Mouse (Mus musculus): ENCODE results near the gene Wfdc13. TPM values are rescaled to one million over a fixed set of nuclear protein-coding genes. Genes with fewer than 3 reads are reported as not detected.
A peak's percentile ranks its signal among the peaks of the same experiment; 100 is the strongest.

Wfdc13 gene
- not detected for total RNA-seq (2021)
- long read RNA-seq, experiment 1 = 0 reads
- long read RNA-seq, experiment 2 = 0 reads

DNA sequence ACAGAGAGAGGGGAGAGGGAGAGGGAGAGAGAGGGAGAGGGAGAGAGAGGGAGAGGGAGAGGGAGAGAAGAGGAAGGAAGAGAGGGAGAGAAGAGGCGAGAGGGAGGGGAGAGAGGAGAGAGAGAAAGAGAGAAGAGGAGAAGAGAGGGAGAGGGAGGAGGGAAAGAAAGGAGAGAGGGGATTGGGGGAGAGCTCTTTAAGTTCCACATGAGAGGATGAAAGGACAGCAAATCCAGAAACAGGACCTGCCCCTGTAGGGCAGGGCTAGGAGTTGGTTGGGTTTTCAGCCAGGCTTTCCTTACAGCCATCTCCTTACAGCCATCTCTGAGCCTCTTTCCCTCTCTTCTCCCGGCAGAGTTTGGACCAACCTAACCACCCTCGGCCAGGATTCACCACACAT lies at the start of gene Wfdc13:
Gene Wfdc13 (plus strand): TSS at position 301 of the 400 bp plus-strand sequence.
- no peak for DNase-seq (ENCODE audit: low spot score in 2 of 2)

DNA sequence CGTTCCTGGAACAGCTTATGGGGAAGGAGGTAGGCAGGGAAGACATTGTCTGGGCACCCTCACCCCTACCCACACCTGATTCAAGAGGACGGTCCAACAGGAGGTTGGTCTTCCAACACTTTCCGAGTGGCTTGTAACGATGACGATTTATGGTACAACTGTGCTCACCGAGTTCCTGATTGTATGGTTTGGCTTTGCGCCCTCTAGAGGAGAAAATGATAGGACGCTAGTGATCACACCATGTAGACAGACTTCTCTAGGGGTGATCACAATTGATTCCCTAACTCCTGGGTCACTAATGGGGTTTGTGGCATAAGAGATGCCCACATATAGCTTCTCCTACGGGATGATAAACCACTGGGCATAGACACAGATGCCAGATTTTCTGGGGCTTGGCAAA lies 49.6 kb upstream of the Wfdc13 start:
- DNase-seq (ENCODE audit: low spot score in 2 of 2) = no peak

- DNase-seq (ENCODE audit: low spot score in 2 of 2) = no peak
These were observed 46.2 kb upstream of the Wfdc13 start, which contains the start of gene Wfdc16 for GRCm38 (mm10) chr2:164638696-164639095. Gene Wfdc16, minus strand, starts transcription at chr2:164638796.

DNA sequence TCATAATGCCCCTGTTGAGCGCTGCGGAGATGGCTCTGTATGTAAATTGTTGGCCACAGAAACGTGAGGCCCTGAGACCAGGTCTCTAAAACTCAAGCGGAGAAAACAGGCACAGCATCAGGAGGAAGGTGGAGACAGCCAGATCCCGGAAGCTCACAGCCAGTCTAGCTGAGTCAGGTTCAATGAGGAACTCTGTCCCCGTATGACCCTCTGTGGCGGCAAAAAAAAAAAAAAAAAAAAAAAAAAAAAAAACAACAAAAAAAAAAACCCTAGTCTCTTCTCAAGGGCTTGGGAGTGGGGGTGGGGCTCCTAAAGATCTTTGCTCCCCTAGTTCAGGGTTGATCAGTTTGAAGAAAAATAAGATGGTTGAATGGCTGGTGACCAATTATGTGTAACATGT lies 43.8 kb upstream of the Wfdc13 start:
- DNase-seq (ENCODE audit: low spot score in 2 of 2) = no peak

DNA sequence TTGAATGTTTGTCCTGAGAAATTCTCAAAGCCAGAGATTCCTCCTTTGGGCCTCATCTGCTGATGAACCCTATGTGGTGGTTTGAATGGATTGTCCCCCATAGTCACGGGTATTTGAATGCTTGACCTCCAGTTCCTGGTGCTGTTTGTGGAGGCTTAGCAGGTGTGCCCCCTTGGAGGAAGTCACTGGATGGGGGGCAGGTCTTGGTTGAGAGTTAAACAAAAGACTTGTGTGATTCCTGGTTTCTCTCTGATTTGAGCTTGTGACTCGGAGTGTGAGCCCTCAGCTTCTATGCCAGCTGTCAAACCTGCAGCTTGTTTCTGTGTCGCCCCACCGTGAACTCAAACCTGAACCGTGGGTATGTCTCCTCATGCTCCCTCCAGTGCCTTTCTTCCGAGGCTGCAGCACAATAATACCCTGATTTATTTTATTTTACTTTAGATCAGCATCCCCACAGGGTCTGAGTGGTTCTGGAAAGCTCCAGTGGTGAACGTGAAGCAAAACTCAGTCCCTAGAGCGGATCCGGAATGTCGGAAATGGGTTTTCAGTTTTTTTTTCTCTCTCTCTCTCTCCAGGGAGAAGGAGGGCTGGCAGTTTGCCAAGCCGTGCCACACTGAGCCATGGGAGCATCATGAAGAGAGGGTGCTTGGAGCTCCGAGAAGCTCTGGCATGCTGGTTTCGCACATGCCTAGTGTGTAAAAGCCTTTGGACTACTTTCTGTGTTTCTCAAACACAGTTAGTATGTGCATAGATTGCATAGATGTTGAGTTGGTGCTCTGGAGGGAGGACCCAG lies 42.8 kb upstream of the Wfdc13 start:
- DNase-seq (ENCODE audit: low spot score in 2 of 2) = no peak

DNA sequence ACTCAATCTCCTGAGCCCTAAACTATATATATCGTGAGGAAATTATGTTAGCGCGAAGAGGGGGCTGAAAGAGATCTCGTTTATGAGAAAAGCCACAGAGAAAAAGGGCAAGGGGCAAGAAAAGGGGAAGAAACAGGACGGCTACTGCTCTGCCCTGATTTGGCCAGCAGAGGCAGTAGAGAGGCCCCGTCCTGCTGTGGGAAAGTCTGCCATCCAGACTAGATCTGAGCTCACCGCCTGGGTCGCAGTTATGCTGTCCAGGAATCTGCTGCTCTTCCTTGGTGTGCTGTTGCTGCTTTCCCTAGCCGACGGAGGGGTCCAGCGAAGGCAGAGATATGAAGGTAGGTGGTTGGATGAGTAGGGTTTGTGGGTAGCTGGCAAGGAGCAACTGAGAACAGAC lies 29.0 kb upstream of the Wfdc13 start, which contains the start of gene Wfdc10:
Gene Wfdc10 (plus strand): TSS at position 189 of the 400 bp plus-strand sequence.
- peak; percentile 44 to 48 for DNase-seq (ENCODE audit: low spot score in 2 of 2)

DNA sequence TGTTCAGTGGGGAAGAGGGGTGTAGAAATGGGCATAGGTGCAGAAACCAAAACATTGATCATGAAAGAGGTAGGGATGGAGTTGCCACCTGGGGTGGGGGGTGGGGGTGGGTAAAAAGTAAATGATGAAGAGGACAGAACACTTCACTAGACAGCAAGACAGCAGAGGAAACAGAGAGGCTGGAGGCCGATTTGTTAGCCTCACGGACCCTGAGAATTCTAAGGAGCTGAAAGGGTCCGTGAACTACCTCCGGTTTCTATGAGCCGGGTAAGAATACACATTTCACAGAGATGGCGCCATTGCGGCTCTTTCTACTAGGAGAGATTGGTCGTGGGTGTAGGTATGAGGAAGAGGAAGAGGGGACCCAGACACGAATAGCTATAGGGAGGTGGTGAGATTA lies 28.4 kb upstream of the Wfdc13 start, which contains the start of gene Wfdc9:
Gene Wfdc9 (minus strand): TSS at position 101 of the 400 bp plus-strand sequence.
- DNase-seq (ENCODE audit: low spot score in 2 of 2) = no peak

GRCm38 (mm10) chr2:164664851-164665250 lies 20.1 kb upstream of the Wfdc13 start:
- DNase-seq (ENCODE audit: low spot score in 2 of 2) = no peak

GRCm38 (mm10) chr2:164670261-164670660 lies 14.6 kb upstream of the Wfdc13 start:
- DNase-seq (ENCODE audit: low spot score in 2 of 2) = no peak

- no peak for DNase-seq (ENCODE audit: low spot score in 2 of 2)
These were observed 14.0 kb upstream of the Wfdc13 start for GRCm38 (mm10) chr2:164670938-164671337.

DNA sequence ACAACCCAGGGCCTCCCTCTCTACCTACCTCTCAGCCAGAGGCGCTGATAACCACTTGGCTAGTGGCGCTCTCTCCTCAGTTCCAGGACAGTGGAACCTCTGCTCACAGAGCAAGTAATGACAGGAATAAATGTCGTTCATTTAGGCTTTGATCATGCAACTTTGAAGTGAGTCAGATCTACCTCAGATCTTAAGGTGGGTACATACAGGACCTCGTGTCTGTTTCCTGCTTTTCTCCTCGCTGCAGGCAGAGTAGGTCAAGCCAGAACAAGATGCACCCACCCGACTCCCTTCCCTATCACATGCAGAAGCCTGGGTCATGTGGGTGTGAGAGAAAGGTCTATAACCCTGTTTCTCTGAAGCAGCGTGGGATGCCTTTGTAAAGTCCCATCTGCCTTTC lies 10.9 kb upstream of the Wfdc13 start, which contains the start of gene Wfdc11:
Gene Wfdc11 (minus strand): TSS at position 101 of the 400 bp plus-strand sequence.
- no peak for DNase-seq (ENCODE audit: low spot score in 2 of 2)

- DNase-seq (ENCODE audit: low spot score in 2 of 2) = no peak
These were observed 8.8 kb upstream of the Wfdc13 start for GRCm38 (mm10) chr2:164676103-164676502.

DNA sequence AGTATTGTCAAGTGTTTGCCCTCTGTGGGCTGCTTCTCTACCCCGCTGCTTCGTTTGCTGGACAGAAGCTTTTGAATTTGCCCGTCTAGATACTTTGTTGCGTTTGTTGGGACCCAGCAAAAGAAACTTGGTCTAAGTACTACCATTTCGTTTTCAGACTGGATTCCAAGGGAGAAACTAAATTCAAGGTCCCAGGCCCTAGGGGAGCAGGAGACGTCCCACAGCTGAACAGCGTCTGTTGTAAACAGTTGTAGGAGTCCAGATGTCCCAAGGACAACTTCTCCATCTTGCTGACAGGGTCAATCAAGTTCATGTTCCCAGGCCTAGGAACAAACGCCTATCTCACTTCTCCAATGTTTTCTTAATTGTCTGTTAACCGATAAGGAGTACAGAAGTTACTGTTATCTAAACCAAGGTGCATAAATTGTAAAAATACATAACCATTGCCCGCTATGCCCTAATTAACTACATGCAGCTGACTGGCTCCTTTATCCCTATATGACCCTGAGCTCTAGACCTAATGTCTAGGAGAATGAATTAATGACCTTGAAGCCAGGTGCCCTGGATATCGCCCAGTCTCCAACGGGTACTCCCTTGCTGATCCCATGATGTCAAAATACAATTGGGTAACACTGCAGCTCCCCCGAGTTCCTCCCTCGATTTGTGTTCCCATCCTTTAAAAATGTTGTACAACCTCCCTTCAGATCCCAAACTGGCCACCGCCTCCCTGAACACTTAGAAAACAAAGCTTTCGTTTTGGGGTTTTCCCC lies 7.8 kb upstream of the Wfdc13 start:
- no peak for DNase-seq (ENCODE audit: low spot score in 2 of 2)

DNA sequence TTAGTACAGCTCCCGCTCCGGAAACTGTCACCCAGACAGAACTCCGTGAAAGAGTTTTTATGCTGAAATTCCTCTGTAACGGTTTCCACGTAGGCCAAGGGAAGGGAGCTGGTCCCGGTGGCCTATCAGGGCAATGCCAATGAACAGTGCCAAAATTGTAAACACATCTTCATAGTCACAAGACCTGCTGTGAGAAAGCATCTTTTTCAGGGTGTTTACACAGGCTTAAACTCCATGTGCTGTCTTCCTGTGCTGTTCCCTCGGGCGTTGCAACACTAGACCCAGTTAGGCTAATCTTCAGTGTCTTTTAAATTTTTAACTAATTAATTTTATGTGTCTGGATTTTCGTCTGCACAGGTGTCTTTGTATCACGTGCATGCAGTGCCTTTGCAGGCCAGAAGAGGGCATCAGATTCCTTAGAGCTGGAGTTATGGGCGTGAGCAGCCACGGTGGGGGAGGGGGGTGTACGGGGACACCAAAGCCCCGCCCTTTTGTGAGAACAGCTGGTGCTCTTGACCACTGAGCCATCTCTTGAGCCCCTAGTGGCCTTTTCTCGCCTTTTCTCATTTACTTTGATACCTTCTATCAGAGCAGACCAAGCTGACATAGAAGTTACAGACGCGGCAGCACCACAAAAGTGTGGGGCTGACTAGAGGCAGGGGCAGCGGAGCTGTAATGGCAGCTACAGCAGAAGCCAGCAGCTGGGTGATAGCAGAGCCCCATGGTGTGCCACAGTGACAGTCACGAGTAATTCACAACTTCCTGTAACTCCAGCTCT lies 5.9 kb upstream of the Wfdc13 start:
- peak; percentile 54 to 55 for DNase-seq (ENCODE audit: low spot score in 2 of 2)

DNA sequence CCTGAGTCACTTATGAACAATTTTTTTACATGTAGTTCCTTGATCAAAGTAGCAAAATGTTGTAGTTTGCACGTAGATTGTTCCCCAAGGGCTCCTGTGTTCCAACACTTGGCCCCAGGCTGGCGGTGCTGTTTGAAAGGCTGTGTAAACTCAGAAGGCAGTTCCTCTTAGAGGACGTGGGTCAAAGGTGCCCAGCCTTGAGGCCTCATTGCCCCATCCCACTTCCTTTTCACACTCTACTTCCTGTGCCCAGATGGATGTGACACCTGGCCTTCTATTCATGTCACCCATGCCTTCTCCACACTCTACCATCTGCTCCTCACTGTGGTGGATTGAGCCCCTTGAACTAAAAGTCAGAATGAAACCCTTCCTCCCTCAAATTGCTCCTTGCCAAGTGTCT lies 5.0 kb upstream of the Wfdc13 start:
- no peak for DNase-seq (ENCODE audit: low spot score in 2 of 2)

DNA sequence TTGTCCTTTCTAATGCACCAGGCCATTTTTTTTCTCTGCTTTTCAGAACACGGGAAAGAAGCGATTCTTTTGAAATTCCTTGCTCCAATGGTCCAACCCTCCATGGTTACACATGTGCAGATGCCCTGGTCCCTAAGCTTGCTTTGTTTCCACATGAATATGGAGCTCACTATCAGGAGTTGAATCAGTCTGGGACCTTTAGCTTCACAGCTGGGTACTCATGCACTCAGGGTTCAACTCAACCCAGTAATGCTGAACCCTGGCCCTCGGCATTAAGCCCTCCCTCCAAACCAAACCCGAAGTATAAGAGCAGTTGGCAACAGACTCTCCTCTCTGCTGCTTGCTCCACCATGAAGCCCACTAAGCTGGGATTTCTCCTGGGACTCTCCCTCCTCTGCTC lies 13.3 kb downstream of the Wfdc13 start, which contains the start of gene Spint4:
Gene Spint4 (plus strand): TSS at position 301 of the 400 bp plus-strand sequence.
- DNase-seq (ENCODE audit: low spot score in 2 of 2) = no peak

DNA sequence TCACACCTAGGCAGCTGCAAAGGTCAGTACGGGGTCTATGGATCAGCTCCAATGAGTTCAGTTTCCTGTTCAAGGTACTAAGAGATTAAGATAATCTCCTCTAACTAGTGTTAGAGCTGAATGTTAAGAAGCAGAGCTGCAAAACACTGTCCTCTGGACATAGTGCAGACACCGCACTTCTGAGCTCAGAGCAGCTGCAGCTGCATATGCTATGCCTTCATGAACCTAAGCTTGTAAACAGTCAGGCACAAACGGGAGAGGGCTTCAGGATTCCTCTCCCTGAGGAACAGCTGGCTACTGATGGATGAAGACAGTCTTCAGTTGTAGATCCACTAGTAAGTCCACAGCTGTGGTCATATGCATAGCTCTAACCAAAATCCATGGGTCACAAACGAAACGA lies 16.1 kb downstream of the Wfdc13 start:
- DNase-seq (ENCODE audit: low spot score in 2 of 2) = no peak

GRCm38 (mm10) chr2:164701761-164702160 lies 16.9 kb downstream of the Wfdc13 start:
- no peak for DNase-seq (ENCODE audit: low spot score in 2 of 2)

DNA sequence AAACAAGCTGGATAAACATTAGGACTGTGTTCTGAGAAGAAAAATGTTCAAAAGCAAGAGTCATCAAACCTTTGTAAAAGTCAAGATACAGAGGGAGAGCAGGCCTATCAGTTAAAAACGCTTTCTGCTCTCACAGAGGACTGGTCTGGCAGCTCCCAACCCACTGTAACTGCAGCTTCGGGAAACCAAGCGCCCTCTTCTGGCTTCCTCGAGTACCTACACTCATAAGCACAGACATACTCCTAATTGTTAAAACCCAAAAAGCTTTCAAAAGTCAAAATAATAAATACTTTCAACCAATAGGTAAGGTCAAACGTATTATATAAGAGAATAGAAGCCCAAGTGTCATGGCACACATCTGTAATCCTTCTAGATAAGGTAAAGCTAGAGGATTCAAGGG lies 19.3 kb downstream of the Wfdc13 start:
- no peak for DNase-seq (ENCODE audit: low spot score in 2 of 2)

DNA sequence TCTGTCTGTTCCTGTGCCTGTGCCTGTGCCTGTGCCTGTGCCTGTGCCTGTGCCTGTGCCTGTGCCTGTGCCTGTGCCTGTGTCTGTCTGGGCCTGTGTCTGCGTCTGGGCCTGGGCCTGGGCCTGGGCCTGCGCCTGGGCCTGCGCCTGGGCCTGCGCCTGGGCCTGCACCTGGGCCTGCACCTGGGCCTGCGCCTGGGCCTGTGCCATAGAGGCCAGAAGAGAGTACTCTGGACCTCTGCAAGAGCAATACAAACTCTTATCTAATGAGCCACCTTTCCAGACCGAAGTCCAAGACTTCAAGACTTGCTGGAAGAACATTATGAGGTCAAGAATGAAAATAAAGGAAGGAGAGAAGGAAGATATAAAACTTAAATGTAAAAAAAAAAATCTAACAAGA lies 20.4 kb downstream of the Wfdc13 start:
- no peak for DNase-seq (ENCODE audit: low spot score in 2 of 2)

GRCm38 (mm10) chr2:164705991-164706390 lies 21.1 kb downstream of the Wfdc13 start:
- no peak for DNase-seq (ENCODE audit: low spot score in 2 of 2)
